Mouse (Mus musculus) MN1 (cell line): ENCODE results near the gene Rps6kl1.
"Not testable (repeated sequence)": the region's sequence is repeated elsewhere in the genome, so short reads cannot be mapped to it uniquely, and the experiment has no call there.

Source experiments
- DNase-seq: peaks from one replicate; pipeline ENCODE4 v3.0.0-alpha.2; 2016; ENCODE audit warnings: low spot score

The Rps6kl1 gene

DNA sequence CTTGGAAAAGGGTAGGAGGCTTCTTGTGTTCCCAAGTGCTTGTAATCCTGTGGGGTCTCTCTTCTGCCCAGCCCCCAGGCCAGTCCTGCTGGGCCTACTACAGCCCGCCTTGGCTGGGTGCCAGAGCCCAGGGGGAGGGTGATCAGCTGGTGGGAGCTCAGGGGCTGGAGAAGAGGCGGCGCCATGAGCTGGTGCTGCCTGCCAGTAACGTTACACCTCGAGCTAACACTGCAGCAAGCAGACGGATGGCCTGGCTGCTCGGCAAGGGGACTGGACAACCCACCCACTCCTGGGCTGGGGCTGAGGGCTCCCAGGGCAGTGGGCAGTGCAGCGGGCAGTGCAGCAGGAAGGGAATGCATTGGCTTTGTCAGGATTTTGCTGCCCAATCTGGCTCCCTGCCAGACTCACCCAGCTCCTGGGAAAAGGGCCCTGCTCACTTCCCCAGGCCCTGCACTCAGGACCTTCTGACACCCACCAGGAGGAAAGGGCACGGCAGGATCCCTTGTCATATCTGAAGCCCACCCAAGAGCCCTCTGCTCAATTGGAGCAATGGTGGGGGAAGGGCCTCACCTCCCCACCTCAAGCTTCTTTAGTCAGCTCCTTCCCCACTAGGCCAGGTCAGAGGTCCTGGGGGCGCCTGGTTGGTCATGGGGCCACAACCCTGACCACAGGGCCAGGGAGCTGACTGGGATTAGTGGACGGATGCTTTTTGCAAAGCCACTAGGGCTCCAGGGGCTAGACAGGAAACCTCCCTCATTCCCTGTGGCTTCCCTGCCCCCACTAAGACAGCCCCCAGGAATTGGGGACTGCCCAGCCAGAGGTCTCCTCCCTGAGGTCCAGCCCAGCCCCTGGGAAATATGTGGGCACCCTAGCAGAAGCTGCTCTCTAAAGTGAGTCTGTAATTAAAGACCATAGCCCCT, 25.1 kb upstream of the Rps6kl1 start:
- DNase-seq, result peak; percentile 78

DNA sequence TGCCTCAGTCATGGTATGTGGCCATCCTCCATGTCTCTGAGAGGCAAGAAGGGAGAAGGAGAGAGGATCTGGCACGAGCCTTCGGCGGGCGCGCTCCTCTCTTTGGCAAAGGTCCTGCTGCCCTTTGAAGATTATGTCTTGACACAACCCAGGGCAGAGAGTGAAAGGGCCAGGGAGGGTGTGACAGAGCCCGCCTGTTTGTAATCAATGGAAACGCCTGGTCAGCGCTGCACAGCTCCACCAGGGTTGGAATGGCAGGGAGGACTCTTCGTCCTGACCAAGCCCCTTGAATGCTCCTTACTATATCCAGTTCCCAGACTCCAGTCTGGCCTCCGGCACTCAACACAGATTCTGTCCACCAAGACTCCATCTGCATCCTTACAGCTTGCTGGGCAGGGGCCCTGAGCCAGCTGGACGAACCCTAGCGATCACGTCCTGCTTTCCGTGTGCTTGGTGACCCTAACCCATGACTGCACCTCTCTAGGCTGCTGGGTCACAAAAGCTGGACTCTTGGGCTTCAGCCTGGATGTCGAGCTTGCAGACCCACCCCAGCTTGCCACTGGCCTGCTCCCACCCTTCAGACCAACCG, 24.1 kb upstream of the Rps6kl1 start:
- DNase-seq, result peak; percentile 89

DNA sequence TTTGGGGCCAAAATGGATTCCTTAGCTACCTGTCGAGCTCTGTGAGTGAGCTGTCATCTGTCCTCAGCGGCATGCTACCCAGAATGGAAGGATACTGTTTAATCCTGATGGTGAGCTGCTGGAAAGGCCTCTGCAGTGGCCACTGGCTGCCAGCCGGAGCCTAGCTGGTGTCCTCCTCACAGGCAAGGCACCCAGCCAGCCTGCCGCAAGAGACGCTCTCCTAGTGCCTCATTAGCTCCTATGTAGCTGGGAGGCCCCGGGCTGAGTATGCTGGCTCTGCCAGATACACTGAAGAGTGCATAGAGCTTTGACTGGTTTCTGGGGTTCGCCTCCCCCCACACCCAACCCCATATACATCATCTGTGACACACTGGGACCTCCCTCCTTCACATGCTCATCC, 23.0 kb upstream of the Rps6kl1 start:
- peak; percentile 57 for DNase-seq

DNA sequence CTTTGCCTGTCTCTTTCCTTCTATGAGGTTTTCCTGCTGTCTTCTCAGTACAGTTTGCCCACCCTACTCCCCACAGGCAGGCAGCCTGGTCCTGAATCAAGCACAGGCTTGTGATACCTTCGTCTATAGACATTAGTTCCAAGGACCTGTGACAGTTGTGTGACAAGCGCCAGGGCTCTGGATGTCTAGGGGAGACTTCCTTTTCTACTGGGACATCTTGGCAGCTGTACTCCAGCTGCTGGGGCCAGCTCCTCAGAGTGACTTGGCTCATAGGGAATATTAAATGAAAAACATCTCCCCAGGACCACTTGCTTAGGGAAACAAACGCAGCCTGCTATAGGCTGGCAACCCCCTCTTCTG, 19.9 kb upstream of the Rps6kl1 start:
- DNase-seq, result no peak

DNA sequence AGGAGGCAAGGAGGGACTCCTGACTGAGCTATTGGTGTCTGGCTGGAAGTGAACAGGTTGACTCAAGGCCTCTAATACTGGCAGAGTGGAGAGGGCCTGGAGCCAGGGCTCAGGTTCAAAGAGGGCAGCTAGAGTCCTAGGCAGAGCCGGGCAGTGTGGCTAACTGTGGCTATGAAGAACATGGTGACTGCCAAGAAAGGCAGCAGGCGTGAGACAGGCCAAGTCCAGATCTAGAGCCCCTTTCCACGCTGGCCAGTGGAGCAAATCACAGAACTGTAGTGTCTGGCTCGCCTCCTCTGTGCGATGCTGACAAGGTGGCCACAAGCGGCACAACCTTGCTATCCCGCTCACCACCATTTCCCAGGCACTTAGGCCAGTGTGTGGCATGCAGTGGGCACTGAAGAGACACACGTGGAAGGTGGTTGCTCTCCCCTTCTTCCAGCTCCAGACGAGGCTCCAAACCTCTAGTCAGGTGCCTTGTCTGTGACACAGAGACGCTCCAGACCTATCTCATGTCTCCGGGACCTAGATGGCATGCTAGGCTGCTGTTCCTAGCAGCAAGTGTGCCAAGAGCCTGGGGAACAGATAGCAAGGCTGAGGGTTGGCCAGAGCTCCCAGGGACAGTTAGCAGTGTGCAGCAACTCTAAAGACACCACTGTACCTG, 19.4 kb upstream of the Rps6kl1 start:
- no peak for DNase-seq

DNA sequence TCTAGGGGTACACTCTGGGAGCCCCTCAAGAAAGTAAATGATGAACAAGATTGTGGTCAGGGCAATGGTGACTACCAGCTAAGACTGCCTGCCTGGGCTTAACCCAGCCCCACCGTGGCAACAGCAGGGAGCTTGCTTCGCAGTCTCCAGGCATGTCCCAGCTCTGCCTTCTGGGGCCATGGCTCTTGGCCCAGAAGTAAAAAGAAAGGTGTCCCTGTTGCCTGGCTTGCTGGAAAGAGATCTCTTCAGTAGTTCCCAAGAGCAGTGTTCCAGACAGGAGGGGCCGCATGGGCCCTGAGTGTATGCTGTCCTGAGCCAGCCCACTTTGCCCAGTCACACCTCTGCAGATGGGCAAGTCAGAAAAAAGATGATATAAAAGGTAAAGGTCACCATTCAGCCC, 18.8 kb upstream of the Rps6kl1 start:
- DNase-seq, result no peak

DNA sequence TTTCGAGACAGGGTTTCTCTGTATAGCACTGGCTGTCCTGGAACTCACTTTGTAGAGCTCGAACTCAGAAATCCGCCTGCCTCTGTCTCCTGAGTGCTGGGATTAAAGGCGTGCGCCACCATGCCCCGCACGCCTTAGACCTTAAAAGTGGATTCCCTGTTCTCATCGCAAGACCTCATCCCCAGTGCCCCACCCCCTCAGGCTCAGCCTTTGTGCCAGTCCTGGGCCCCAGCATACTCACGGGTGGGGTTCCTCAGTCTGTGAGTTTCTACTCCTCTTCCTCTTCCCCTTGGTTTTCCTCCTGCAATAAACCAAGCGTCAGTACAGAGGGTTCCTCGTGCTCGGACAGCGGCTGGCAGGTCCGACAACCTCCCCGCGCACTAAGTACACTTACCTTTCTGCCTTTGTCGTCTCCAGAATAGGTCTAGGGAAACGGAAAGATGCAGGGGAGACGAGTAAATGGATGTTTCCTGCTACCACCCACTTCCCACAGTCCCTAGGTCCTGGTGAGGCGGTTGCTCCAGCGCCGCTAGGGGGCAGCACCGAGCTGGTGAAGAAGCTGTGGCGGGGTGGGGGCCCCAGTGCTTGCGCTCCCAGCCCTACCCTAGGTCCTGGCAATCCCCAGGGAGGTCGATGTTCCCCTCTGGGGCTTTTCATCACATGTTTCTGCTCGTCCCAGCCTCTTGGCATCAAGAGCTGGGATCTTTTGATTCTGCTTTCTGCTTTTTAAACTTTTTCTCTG, 18.2 kb upstream of the Rps6kl1 start:
- DNase-seq, result peak; percentile 76

DNA sequence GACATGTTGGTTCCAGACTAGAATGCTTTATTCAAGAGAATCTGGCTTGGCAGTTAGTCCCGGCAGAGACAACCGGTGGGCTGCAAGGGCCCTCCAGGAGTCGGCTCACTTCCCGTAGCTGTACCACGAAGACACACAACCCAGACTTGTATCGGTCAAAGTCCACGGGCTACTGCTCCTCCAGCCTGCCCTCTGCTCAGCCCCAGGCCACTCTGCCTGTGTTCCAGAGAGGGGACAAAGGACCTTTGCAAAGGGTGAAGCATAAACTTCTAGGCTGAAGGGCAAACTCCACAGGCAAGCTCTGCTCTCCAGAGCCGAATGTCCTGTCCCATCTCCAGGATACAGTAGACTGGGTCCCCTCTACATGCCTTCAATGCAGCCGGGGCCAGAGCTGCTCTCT, 15.6 kb upstream of the Rps6kl1 start:
- no peak for DNase-seq

DNA sequence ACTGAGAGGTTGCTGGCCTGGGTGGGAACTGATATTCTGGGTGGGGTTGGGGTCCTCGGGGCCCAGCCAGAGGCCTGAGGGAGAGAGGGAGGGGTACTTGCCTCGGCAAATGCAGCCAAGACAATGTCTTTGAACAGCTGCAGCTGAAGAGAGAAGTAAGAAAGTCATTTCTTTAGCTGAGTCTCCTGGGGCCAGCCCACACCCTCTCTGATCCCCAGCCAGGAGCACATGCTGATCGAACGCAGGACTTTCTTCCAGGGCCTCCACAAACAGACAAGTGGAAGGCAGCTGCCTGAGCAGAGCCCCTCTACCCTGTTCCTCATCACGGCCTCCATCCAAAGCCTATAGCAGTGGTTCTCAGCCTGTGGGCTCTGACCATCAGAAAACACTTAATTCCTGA, 13.9 kb upstream of the Rps6kl1 start:
- DNase-seq, result no peak

DNA sequence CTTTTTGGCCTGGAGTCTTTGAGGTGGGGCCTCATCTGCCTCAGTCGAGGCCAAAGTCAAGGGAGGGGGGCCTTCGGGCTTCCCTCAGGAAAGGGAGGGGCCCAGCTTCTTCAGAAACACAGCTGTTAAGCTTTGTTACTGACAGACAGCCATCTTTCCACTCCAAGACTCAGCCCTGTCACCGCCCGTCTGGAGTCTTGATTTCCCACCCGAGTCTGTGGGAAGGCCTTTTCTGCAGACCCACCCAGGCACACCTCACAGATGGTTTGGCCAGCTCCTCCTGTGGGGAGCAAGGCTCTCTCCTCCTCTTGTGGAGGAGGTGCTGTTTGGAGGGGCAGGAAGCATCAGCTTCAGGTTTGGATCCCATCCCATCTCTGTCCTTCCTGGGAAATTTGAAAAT, 8.5 kb upstream of the Rps6kl1 start:
- no peak for DNase-seq

DNA sequence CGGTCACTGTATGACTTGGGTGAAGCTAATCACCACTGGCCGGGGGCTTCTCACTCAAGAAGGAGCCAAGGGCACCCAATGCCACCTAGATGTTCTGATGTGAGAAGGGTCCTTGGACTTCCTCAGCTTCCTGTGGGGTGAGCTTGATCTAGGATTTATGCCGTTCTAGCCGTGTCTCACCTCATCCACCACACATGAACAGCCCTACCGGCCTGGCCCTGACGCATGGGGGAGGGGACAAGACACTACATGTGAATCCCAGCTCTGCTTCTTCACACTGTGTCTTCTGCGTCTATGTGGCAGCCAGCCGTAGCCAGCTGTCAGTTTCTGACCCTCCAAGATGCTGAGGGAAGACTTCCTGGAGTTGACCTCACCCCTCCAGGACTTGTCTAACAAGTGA, 7.7 kb upstream of the Rps6kl1 start:
- no peak for DNase-seq

DNA sequence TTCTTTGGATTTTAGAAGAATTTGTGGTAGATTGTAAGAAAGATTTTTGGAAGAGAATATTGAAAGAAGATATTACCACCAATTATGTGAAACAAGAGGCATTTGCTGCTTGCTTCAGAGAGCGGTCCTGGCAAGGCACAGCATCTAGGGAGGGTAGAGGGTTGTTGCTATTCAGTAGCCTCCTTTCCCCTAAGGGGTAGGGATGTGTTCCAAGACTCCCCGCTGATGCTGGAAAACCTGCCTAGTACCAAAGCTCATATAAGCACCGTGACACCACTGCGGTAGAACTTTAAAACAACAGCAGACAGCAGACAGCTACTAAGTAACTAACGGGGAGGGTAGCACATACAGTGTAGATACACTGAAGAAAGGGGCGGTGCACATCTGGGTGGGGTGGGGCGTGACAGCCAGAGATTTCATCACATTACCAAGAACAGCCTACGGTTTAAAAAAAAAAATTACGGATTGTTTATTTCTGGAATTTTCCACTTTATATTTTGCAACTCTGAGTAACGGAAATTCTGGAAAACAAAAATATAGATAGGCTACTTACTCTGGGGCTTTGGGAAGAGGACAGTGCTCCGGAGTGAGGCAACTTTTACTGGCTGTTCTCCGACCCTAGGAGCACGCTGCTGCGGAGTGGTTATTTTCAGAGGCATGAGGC, 6.9 kb upstream of the Rps6kl1 start:
- no peak for DNase-seq

DNA sequence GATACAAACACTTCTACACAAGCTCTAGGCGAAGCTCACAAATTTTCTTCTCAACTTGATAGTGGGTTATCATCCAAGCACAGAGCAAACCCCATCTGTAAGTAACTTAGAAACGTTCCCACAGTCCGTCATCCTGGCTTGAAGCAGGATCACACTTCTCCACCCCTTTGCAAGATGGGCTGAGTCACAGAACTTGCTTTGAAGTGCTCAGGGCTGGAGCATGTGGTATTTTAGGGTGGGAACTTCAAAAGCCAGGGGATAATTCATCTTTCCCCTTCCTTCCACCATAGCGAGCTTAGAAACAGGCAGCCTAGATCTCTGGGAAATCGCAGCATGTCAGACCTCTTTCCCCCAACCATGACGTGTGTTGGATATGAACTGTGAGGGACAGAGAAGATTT, 5.3 kb upstream of the Rps6kl1 start:
- DNase-seq, result no peak

DNA sequence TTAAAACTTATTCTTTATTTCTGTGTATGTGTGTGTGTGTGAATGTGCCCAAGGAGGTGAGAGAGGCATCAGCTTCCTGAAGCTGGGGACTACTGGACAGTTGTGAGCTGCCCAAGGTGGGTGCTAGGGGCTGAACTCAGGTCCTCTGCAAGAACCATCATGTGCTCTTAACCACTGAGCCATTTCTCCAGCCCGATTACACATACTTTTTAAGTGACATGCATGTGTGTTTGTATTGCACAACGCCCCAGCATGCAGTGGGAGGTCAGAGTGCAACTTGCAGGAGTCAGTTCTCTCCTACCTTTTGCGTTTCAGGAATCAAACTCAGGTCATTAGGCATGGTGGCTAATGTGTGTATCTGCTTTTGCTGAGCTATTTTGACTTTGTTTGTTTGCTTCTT, 1.9 kb upstream of the Rps6kl1 start:
- DNase-seq, result no peak

DNA sequence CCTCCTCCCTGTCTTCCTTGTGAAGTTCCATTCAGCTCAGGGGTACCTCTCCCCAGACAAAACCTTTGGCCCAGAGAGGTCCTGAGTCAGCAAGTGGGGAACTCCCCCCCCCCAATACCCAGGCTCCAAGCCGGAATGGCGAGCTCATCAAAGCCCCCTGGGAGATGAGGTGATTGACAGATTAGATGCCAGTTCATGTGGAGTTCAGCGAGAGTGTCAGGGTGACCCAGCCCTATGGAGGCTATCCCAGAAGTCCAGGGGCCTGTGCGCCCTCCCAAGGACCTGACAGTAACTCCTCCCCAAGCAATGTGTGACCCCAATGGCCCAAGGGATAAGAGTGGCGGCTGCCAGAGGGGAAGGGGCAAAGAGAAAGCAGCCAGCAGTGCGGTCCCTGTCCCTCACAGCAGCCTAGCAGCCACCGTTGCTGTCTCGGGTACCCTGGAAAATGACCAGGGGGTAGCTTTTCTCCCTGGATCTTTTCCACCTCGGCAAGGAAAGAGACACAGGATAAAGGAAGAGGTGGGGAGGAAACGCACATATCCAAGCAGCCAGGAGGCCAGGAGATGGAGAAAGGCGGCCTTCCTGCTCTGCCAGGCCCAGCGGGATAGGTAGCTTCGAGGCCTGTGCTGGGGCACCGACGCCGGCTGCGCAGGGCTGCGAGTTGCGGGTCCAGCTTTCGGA, 603 bp downstream of the Rps6kl1 start:
- DNase-seq, result peak; percentile 43

DNA sequence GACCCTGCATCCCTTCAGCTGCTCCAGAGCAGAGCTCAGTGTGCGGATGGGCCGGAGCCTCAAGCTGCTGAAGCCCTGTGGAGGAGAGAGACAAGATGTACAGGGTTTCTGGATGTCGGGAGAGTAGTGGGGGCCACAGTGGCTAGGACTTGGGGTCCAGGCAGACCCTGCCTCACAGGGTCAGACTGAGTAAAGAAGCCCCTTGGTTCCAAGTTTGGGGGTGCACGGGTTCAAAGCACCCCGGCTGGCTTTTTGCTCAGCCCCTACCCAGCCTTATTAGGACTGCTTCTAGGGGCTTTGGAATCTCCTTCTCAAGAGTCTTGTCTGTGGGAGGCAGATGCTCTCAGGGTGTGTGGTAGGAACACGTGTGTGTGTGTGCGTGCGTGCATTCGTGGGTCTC, 4.2 kb downstream of the Rps6kl1 start:
- DNase-seq, result no peak

DNA sequence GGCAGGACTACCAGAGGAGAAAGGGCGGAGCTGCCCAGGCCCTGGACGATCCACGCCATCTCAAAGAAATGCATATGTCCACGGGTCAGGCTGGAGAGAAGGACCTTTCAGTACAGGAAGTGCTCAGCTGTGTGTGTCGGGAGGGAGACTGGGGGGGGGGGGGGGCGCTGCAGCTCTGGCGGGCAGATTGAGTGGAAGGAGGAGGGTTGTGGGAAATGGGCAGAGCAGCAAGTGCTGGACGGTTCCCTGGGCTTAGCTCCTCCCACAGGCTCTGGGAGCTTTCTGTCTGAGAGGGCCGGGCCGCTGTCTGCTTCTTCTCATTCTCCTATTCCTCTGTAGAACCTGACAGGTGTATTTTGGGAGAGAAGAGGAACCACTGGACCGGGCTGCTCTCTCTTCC, 4.7 kb downstream of the Rps6kl1 start:
- peak; percentile 45 for DNase-seq

DNA sequence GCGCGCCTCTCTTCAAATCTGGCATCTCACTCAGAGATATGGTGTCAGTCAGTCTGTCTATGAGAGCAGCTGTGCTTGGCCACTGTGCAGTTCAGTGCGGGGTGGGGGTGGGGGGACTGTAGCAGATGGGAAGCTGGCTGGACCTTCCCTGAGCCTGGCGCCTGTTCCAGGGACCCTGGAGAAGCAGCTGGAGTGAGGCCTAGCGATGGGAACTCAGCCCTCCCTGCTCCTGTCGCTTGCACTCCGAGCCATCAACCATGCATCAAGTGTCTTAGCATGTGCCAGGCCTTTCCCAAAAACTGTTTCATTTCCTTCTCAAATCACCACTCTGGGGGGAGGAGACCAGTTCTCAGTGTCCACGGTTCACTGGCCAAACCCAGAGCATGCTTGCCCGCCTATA, 5.4 kb downstream of the Rps6kl1 start:
- DNase-seq, result no peak

DNA sequence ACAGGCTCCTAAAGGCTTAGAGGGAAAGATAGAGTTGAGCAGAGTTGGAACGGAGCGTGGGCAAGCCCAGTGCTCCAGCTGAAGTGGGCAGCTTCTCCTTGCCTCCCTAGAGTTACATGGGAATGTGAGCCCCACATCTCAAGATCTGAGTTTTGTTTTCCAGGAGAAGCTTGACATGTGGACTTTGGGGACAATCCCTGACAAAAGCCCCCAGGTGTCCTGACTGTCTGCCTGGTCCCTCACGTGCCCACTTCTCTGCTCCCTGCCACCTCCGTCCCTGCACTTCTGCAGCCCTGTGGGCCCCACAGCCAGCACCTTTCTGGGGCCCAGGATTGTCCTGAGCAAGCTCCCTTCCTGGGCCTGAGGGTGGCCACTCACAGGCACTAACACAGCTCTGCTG, 6.2 kb downstream of the Rps6kl1 start:
- no peak for DNase-seq

DNA sequence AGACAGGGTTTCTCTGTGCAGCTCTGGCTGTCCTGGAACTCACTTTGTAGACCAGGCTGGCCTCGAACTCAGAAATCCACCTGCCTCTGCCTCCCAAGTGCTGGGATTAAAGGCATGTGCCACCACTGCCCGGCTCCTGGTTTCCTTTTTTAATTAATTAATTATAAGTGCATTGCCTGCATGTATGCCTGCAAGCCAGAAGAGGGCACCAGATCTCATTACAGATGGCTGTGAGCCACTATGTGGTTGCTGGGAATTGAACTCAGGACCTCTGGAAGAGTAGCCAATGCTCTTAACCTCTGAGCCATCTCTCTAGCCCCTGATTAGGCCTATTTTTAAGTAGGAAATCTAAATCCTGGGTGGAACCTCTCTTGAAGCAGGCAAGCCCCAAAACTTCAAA, 6.8 kb downstream of the Rps6kl1 start:
- DNase-seq, result not testable (repeated sequence)

DNA sequence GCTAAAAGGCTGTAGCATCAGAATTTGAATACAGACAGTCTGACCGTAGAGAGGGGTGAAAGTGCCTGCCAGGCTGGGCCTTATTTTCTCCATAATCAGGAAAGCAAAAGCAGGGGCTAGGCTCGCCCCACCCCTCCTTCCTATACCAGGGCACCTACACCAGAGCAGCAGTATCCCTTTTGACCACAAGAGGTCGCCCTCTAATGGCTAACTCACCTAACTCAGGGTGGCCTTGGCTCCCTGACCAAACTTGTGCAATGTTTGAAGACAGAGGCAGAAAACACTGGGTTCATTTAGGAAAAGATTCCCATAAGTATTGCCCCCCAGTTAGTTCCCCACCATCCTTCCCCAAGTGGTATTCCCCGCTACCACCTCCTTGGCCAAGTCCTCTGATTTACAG, 8.3 kb downstream of the Rps6kl1 start:
- peak; percentile 86 for DNase-seq
